Mouse (Mus musculus) brain, embryonic 14.5 days (tissue): ENCODE results near the gene Cacnb1.

ENCODE experiments used
- CTCF ChIP-seq: fragments of 200-500 bp; IDR thresholded peaks from 2 replicates; pipeline ENCODE4 v1.5.1; 2012; ENCODE audit warnings: inconsistent platforms, mild to moderate bottlenecking, moderate library complexity, borderline replicate concordance; ENCODE audit not compliant: insufficient read depth, insufficient read length; ENCODE audit errors: extremely low read depth
- POLR2A ChIP-seq: fragments of 200-500 bp; IDR thresholded peaks from 2 replicates; pipeline ENCODE4 v1.6.1; 2012; ENCODE audit warnings: mild to moderate bottlenecking, inconsistent platforms, borderline replicate concordance; ENCODE audit not compliant: poor library complexity, insufficient read depth, insufficient read length, severe bottlenecking; ENCODE audit errors: extremely low read depth

GRCm38 (mm10) chr11:98004161-98004560 lies 18.7 kb downstream of the Cacnb1 start:
- TF ChIP-seq POLR2A (no peak), CTCF (no peak)
